Mouse (Mus musculus) myocyte (in vitro differentiated cells): ENCODE measurements around the gene Abcd2. TPM values are rescaled to one million over a fixed set of nuclear protein-coding genes. Genes with fewer than 3 reads are reported as not detected.
A peak's percentile ranks its signal among the peaks of the same experiment; 100 is the strongest.

Experiments used
- H3K27me3 ChIP-seq: one replicate; pipeline ENCODE4 v1.6.1; 2011; ENCODE audit not compliant: control insufficient read depth, insufficient read depth, insufficient read length
- H3K36me3 ChIP-seq: one replicate; pipeline ENCODE4 v1.6.1; 2011; ENCODE audit not compliant: control insufficient read depth, insufficient read depth
- H3K4me2 ChIP-seq: one replicate; pipeline ENCODE4 v1.6.1; 2011; ENCODE audit warnings: low read depth, control low read depth
- H3K4me3 ChIP-seq: one replicate; pipeline ENCODE4 v1.5.1; 2011; ENCODE audit warnings: mild to moderate bottlenecking, control low read depth, moderate library complexity
- H3K79me2 ChIP-seq: one replicate; pipeline ENCODE4 v1.6.1; 2011; ENCODE audit not compliant: control insufficient read depth, insufficient read depth
- H3ac ChIP-seq: one replicate; pipeline ENCODE4 v1.6.1; 2011; ENCODE audit not compliant: control insufficient read depth, insufficient read length
- CEBPB ChIP-seq: IDR thresholded peaks from 2 replicates; pipeline ENCODE4 v1.6.1; 2011; ENCODE audit warnings: mild to moderate bottlenecking, moderate library complexity; ENCODE audit not compliant: poor library complexity, insufficient read depth, severe bottlenecking
- E2F4 ChIP-seq: IDR thresholded peaks from one replicate; pipeline ENCODE4 v1.6.1; 2011; ENCODE audit warnings: mild to moderate bottlenecking, control low read depth, moderate library complexity; ENCODE audit not compliant: insufficient read depth
- MAX ChIP-seq: IDR thresholded peaks from one replicate; pipeline ENCODE4 v1.6.1; 2011; ENCODE audit warnings: low read depth, mild to moderate bottlenecking, control low read depth
- MYOD1 ChIP-seq, 3 experiments: IDR thresholded peaks; one replicate each; pipeline ENCODE4 v1.6.1; 2011; ENCODE audit warnings: control low read depth in 2 of 3, low read depth in 2 of 3, mild to moderate bottlenecking in 2 of 3, moderate library complexity in 1 of 3; ENCODE audit not compliant: insufficient read length in 2 of 3, control insufficient read depth in 1 of 3
- MYOG ChIP-seq, 3 experiments: IDR thresholded peaks; one replicate each; pipeline ENCODE4 v1.6.1; 2011; ENCODE audit warnings: control low read depth in 2 of 3, low read depth in 2 of 3, mild to moderate bottlenecking in 2 of 3; ENCODE audit not compliant: insufficient read length in 2 of 3, control insufficient read depth in 1 of 3, insufficient read depth in 1 of 3
- POLR2A ChIP-seq: IDR thresholded peaks from one replicate; pipeline ENCODE4 v1.6.1; 2011; ENCODE audit warnings: low read depth, mild to moderate bottlenecking, control low read depth, moderate library complexity; ENCODE audit not compliant: insufficient read length
- POLR2AphosphoS2 ChIP-seq: IDR thresholded peaks from one replicate; pipeline ENCODE4 v1.6.1; 2011; ENCODE audit warnings: low read depth, control low read depth; ENCODE audit not compliant: insufficient read length
- REST ChIP-seq: IDR thresholded peaks from one replicate; pipeline ENCODE4 v1.6.1; 2011; ENCODE audit warnings: mild to moderate bottlenecking, control low read depth, moderate library complexity; ENCODE audit not compliant: insufficient read depth, insufficient read length
- SRF ChIP-seq: IDR thresholded peaks from one replicate; pipeline ENCODE4 v1.6.1; 2011; ENCODE audit warnings: low read depth; ENCODE audit not compliant: control insufficient read depth, insufficient read length
- TCF12 ChIP-seq: IDR thresholded peaks from one replicate; pipeline ENCODE4 v1.6.1; 2011; ENCODE audit warnings: mild to moderate bottlenecking, control low read depth; ENCODE audit not compliant: poor library complexity, insufficient read depth, severe bottlenecking
- TCF3 ChIP-seq: IDR thresholded peaks from one replicate; pipeline ENCODE4 v1.6.1; 2011; ENCODE audit warnings: low read depth, control low read depth; ENCODE audit not compliant: insufficient read length
- USF1 ChIP-seq: IDR thresholded peaks from one replicate; pipeline ENCODE4 v1.6.1; 2011; ENCODE audit warnings: low read depth, mild to moderate bottlenecking, control low read depth, moderate library complexity
- polyA plus RNA-seq: library from polyadenylated mRNA; unstranded; fragments of >200 nt; fragmentation: generic; extraction: Trizol; gene quantifications from one replicate; pipeline ENCODE4 v1.2.1, GENCODE M21; 2012; ENCODE audit warnings: missing spikeins

Gene Abcd2
- polyA plus RNA-seq, 1 experiment = 0.36 TPM

DNA sequence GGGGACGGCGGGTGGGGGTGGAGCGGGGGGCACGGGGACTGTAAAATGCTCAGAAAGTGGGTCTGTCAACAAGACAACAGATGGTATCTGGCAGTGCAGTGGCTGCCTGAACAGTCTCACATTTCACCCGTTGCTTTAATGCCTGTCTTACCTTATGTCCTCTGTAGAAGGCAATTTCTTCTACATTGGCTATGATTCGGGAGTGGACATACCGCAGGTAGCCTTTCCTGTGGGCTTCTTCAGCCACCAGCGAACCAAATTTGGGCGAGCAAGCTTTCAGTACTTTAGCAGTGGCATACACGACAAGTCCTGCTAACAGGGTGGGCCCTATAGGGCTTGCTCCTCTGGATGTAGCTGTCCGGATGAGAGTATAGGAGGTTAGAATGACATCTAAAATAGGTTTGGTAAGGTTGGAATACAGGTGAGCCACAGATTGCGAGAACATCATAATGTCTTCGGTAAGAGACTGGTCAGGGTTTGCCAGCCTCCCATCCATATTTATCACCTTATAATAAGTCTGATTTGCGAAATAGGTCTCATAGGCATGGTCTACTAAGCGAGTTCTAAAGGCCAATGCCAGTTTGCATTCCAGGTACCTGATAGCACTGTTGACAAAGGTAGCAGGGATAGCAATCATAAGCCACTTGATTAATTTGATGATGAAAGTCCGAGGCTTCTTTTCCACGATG lies 936 bp downstream of the Abcd2 start:
- Histone ChIP-seq H3ac (no peak overlapping the region), H3K4me3 (peak overlapping the region; percentile 32)
- TF ChIP-seq TCF3 (no peak), CEBPB (no peak), MYOD1 (IDR thresholded peaks at IDR 0.05; ENCODE audit: control insufficient read depth in 1 of 3, insufficient read length in 2 of 3, low read depth in 2 of 3) (no peak), POLR2A (no peak), MAX (no peak), E2F4 (no peak), REST (no peak), USF1 (no peak), POLR2AphosphoS2 (no peak)

DNA sequence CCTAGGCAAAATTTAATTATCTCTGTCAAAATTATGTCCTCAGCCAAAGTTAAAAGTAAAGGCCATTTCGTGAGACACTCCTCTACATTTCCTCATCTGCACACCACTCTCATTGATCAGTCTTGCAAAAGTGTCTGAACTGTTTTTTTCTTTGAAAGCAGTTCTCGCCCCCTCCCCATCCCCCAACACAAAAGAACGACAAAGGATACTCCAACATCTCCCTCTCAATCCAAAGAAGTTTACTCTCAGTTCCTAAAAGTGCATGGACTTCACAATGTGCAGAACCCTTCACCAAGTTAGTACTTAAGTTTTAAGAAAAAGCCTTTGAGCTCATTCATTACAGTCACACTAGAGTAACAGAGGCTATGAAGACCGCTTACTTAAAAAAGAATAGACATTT lies 1.6 kb downstream of the Abcd2 start:
- no peak for TF ChIP-seq E2F4
- no peak for TF ChIP-seq POLR2A
- TF ChIP-seq REST = no peak
- TF ChIP-seq CEBPB = no peak
- no peak overlapping the region for H3K4me2 ChIP-seq
- no peaks in the 10 kb centered on the region for H3K36me3 ChIP-seq
- H3K79me2 ChIP-seq = no peaks in the 10 kb centered on the region
- no peak overlapping the region for H3K4me3 ChIP-seq
- no peaks in the 10 kb centered on the region for H3K27me3 ChIP-seq
- H3ac ChIP-seq = no peak overlapping the region

More for the DNA sequence above, 936 bp downstream of the Abcd2 start:
- no peaks in the 10 kb centered on the region for H3K27me3 ChIP-seq
- H3K36me3 ChIP-seq = no peaks in the 10 kb centered on the region
- H3K4me2 ChIP-seq = peak overlapping the region; percentile 88
- H3K79me2 ChIP-seq = no peaks in the 10 kb centered on the region

DNA sequence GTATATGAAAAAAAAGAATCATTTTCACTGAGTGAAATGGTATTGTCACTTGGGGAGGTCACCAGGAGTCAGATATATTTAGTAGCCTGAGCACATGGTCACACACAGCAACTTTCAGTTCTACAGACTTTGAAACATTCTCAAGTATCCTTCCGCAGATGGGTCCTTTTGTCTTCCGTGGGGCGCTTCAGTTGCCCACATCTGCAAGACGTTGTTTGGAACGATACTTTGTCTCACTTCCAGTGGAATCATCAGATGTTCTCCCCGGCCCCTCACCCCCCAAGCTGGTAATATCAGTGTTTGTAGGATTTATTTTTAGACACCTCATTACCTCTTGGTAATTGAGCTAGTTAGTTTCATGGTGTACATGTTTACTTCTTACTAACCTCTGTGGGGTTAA lies 5.2 kb downstream of the Abcd2 start:
- H3ac ChIP-seq = no peak overlapping the region
- H3K36me3 ChIP-seq = no peaks in the 10 kb centered on the region
- no peak overlapping the region for H3K4me3 ChIP-seq
- H3K4me2 ChIP-seq = no peak overlapping the region
- no peaks in the 10 kb centered on the region for H3K79me2 ChIP-seq
- no peak for TF ChIP-seq MAX
- TF ChIP-seq SRF = no peak
- TF ChIP-seq E2F4 = no peak
- no peaks in the 10 kb centered on the region for H3K27me3 ChIP-seq

DNA sequence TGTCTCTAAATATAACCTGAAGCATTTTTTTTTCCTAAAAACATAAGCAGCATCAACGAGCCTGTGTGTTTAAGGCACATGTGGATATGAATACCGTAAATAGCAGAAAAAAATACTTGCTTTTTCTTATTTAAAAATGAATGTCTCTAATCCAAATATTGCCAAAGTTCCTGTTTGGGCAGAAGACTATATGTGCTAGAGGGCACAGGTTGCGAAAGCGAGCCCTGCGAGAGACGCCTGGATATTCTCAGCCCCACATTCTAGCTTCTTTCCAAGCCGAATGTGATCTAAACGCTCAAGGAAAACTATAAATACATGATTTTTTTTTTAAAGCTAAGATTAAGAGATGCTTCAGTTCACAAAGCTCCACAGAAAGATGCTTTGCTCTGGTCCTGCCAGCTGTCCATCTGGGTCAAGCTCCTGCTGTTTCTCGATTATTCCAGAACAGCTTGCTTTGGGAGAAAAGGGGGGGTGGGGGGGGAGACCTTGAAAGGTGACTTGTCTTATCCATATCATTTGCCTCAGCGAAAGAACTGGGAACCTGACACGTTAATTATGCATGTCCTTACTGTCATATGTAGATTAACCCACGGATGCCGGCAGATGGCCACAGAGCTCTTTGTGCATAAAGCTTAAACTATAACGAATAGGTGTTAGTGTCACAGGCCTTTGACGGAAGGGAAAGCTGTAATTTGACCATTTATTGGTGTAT lies 11.5 kb downstream of the Abcd2 start:
- Histone ChIP-seq H3K27me3 (no peaks in the 10 kb centered on the region), H3K36me3 (no peaks in the 10 kb centered on the region), H3K4me3 (no peak overlapping the region), H3K4me2 (no peak overlapping the region), H3ac (no peak overlapping the region), H3K79me2 (no peaks in the 10 kb centered on the region)
- TF ChIP-seq CEBPB (no peak), POLR2A (no peak), SRF (no peak)

DNA sequence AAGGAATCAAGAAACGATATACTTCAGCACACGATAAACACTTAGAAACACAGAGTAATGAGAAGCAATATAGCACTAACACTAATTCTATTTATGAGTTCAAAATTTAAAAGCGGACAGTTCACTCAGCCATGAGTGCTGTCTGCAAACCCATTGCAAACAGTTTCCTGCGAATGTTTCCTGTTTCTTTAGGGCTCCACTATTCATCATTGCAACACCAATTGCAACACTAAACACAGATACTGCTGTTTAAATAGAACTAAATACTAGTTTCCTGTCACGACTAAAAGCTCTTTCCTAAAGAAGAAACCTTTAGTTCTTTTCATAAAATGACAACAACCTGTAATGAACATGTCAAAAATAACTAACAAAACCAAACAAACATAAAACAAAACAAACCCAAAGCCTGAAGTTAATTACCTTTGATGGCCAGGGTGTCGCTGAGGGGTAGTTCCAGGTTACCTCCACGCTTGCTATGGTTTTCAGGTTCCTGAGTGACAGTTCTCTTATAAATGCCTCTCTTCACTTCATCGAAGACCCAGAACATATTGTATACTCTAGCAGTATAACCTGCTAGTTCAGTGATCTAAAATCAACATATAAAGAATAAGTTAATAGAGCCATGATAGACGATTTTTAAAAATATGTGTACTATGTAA lies 12.8 kb downstream of the Abcd2 start:
- H3K4me3 ChIP-seq = no peak overlapping the region
- H3ac ChIP-seq = no peak overlapping the region
- H3K36me3 ChIP-seq = no peaks in the 10 kb centered on the region
- no peak overlapping the region for H3K4me2 ChIP-seq
- TF ChIP-seq TCF3 (no peak), SRF (no peak), E2F4 (no peak), REST (no peak), CEBPB (no peak), MAX (no peak), POLR2A (no peak), USF1 (no peak), MYOG (IDR thresholded peaks at IDR 0.05; ENCODE audit: control insufficient read depth in 1 of 3, insufficient read depth in 1 of 3, insufficient read length in 2 of 3, low read depth in 2 of 3) (no peak), POLR2AphosphoS2 (no peak)
- H3K79me2 ChIP-seq = no peaks in the 10 kb centered on the region
- H3K27me3 ChIP-seq = no peaks in the 10 kb centered on the region

DNA sequence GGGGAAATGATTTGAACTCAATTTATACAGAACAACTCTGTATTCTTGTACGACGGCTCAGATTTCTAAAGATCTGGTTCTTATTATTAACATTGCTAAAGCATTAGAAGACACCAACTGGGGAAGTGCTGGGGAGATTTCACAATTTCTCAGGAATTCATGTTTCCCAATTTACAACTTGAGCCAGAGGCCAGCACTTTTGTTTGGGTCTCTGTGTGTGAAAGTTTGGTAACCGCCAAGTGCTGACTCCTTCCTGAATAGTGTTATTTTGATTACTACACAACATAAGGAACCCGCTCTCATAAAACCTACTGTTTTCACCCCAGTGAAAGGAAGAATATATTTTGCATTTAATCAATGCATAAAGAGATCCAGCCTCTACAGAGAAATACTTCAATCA lies 19.4 kb downstream of the Abcd2 start:
- H3K4me3 ChIP-seq = no peak overlapping the region
- no peaks in the 10 kb centered on the region for H3K36me3 ChIP-seq
- no peaks in the 10 kb centered on the region for H3K79me2 ChIP-seq
- H3K27me3 ChIP-seq = no peaks in the 10 kb centered on the region
- no peak overlapping the region for H3K4me2 ChIP-seq
- H3ac ChIP-seq = no peak overlapping the region
- TF ChIP-seq POLR2AphosphoS2 = no peak
- TF ChIP-seq SRF = no peak
- 0 out of 2 replicates have a peak, but pooled peaks have one; percentile 10 for TF ChIP-seq CEBPB
- TF ChIP-seq MYOD1 (IDR thresholded peaks at IDR 0.05; ENCODE audit: control insufficient read depth in 1 of 3, insufficient read length in 2 of 3, low read depth in 2 of 3) = no peak
- TF ChIP-seq E2F4 = no peak
- no peak for TF ChIP-seq TCF12
- no peak for TF ChIP-seq USF1
- no peak for TF ChIP-seq MAX
